Mouse (Mus musculus) MEL (cell line): ENCODE data around the gene Tk2. TPM values are rescaled to one million over a fixed set of nuclear protein-coding genes. Genes with fewer than 3 reads are reported as not detected.
A peak's percentile ranks its signal among the peaks of the same experiment; 100 is the strongest.

ENCODE experiments used
- DNase-seq: peaks from one replicate; pipeline ENCODE4 v3.0.0; 2011; ENCODE audit warnings: low read depth, low spot score
- H3K27ac ChIP-seq: 2 replicates; pipeline ENCODE4 v1.5.1; 2012; ENCODE audit warnings: low read depth, mild to moderate bottlenecking, control low read depth, low read length, moderate library complexity; ENCODE audit not compliant: control insufficient read depth
- H3K27me3 ChIP-seq, 2 experiments: fragments of 150-350 bp in 1 of 2; sonication (generic) in 1 of 2; 2 replicates each; pipeline ENCODE4 v1.6.1; 2012; ENCODE audit warnings: low read length in 2 of 2, mild to moderate bottlenecking in 2 of 2, improper control_type of control experiment in 1 of 2, moderate library complexity in 1 of 2; ENCODE audit not compliant: insufficient read depth in 2 of 2, control insufficient read depth in 1 of 2
- H3K36me3 ChIP-seq, 2 experiments: 2 replicates each; pipeline ENCODE4 v1.6.1; 2012 to 2014; ENCODE audit warnings: low read length in 2 of 2, improper control_type of control experiment in 1 of 2, inconsistent platforms in 1 of 2, mild to moderate bottlenecking in 1 of 2; ENCODE audit not compliant: insufficient read depth in 2 of 2, control insufficient read depth in 1 of 2
- H3K4me1 ChIP-seq, 2 experiments: fragments of 150-350 bp in 1 of 2; sonication (generic) in 1 of 2; 2 replicates each; pipeline ENCODE4 v1.6.1; 2012; ENCODE audit warnings: low read length in 2 of 2, improper control_type of control experiment in 1 of 2, mild to moderate bottlenecking in 1 of 2; ENCODE audit not compliant: insufficient read depth in 2 of 2, control insufficient read depth in 1 of 2
- H3K4me3 ChIP-seq, 2 experiments: fragments of 150-350 bp in 1 of 2; sonication (generic) in 1 of 2; 2 replicates each; pipeline ENCODE4 v1.5.1; 2012; ENCODE audit warnings: low read depth in 2 of 2, low read length in 2 of 2, mild to moderate bottlenecking in 2 of 2, moderate library complexity in 2 of 2, control low read depth in 1 of 2, improper control_type of control experiment in 1 of 2; ENCODE audit not compliant: control insufficient read depth in 1 of 2, insufficient read depth in 1 of 2
- H3K79me2 ChIP-seq: 2 replicates; pipeline ENCODE4 v1.6.1; 2012; ENCODE audit warnings: mild to moderate bottlenecking, low read length, moderate library complexity; ENCODE audit not compliant: control insufficient read depth, poor library complexity, insufficient read depth
- H3K9ac ChIP-seq: 2 replicates; pipeline ENCODE4 v1.6.1; 2012; ENCODE audit warnings: low read depth, mild to moderate bottlenecking, control low read depth, low read length, moderate library complexity; ENCODE audit not compliant: control insufficient read depth, poor library complexity, severe bottlenecking
- H3K9me3 ChIP-seq: fragments of 150-350 bp; sonication (generic); replicated peaks from 2 replicates; pipeline ENCODE4 v1.6.1; 2012; ENCODE audit warnings: mild to moderate bottlenecking, low read length, improper control_type of control experiment, moderate library complexity; ENCODE audit not compliant: insufficient read depth
- BHLHE40 ChIP-seq: IDR thresholded peaks from 2 replicates; pipeline ENCODE4 v1.6.1; 2012; ENCODE audit warnings: low read depth, mild to moderate bottlenecking, inconsistent platforms, low read length, improper control_type of control experiment, borderline replicate concordance
- CTCF ChIP-seq, 3 experiments: IDR thresholded peaks in 2 of 3; conservative IDR thresholded peaks in 1 of 3; 2 replicates each; pipeline ENCODE4 v1.5.1; 2011 to 2012; ENCODE audit warnings: low read length in 3 of 3, low read depth in 2 of 3, mild to moderate bottlenecking in 2 of 3, improper control_type of control experiment in 1 of 3, inconsistent platforms in 1 of 3, mixed read lengths in 1 of 3, moderate library complexity in 1 of 3; ENCODE audit not compliant: control insufficient read depth in 1 of 3, insufficient read depth in 1 of 3, poor library complexity in 1 of 3, severe bottlenecking in 1 of 3
- ELF1 ChIP-seq: IDR thresholded peaks from 2 replicates; pipeline ENCODE4 v1.6.1; 2014; ENCODE audit warnings: low read depth, mild to moderate bottlenecking, inconsistent platforms, low read length, improper control_type of control experiment, moderate library complexity
- EP300 ChIP-seq, 2 experiments: IDR thresholded peaks; 2 replicates each; pipeline ENCODE4 v1.6.1; 2011; ENCODE audit warnings: improper control_type of control experiment in 2 of 2, low read length in 2 of 2, low read depth in 1 of 2, mild to moderate bottlenecking in 1 of 2
- ETS1 ChIP-seq: IDR thresholded peaks from 2 replicates; pipeline ENCODE4 v1.6.1; 2012; ENCODE audit warnings: low read depth, mild to moderate bottlenecking, inconsistent platforms, low read length, improper control_type of control experiment, moderate library complexity
- GATA1 ChIP-seq: IDR thresholded peaks from 2 replicates; pipeline ENCODE4 v1.6.1; 2011; ENCODE audit warnings: low read depth, low read length, improper control_type of control experiment
- HCFC1 ChIP-seq: IDR thresholded peaks from 2 replicates; pipeline ENCODE4 v1.6.1; 2012; ENCODE audit warnings: low read depth, mild to moderate bottlenecking, inconsistent platforms, low read length, improper control_type of control experiment, moderate library complexity
- MAX ChIP-seq: IDR thresholded peaks from 2 replicates; pipeline ENCODE4 v1.6.1; 2011; ENCODE audit warnings: low read length, improper control_type of control experiment
- MXI1 ChIP-seq: IDR thresholded peaks from 2 replicates; pipeline ENCODE4 v1.6.1; 2011; ENCODE audit warnings: mild to moderate bottlenecking, low read depth, low read length, improper control_type of control experiment
- MYB ChIP-seq: IDR thresholded peaks from 2 replicates; pipeline ENCODE4 v1.6.1; 2011; ENCODE audit warnings: mild to moderate bottlenecking, low read depth, low read length, improper control_type of control experiment
- MYC ChIP-seq: IDR thresholded peaks from 2 replicates; pipeline ENCODE4 v1.6.1; 2011; ENCODE audit warnings: low read depth, mild to moderate bottlenecking, low read length, improper control_type of control experiment, moderate library complexity
- NRF1 ChIP-seq: IDR thresholded peaks from 2 replicates; pipeline ENCODE4 v1.6.1; 2014; ENCODE audit warnings: low read depth, mild to moderate bottlenecking, inconsistent platforms, low read length, improper control_type of control experiment, moderate library complexity; ENCODE audit not compliant: poor library complexity, insufficient read depth, severe bottlenecking
- POLR2A ChIP-seq, 2 experiments: IDR thresholded peaks; 2 replicates each; pipeline ENCODE4 v1.6.1; 2011 to 2012; ENCODE audit warnings: low read length in 2 of 2, mild to moderate bottlenecking in 2 of 2, control low read depth in 1 of 2, improper control_type of control experiment in 1 of 2, low read depth in 1 of 2, moderate library complexity in 1 of 2; ENCODE audit not compliant: control insufficient read depth in 1 of 2, insufficient read depth in 1 of 2, poor library complexity in 1 of 2
- POLR2AphosphoS5 ChIP-seq: IDR thresholded peaks from 2 replicates; pipeline ENCODE4 v1.6.1; 2012; ENCODE audit warnings: low read depth, borderline replicate concordance, mild to moderate bottlenecking, inconsistent platforms, low read length, moderate library complexity, mixed read lengths
- RCOR1 ChIP-seq: IDR thresholded peaks from 2 replicates; pipeline ENCODE4 v1.6.1; 2012; ENCODE audit warnings: low read depth, mild to moderate bottlenecking, inconsistent platforms, low read length, improper control_type of control experiment
- SIN3A ChIP-seq: IDR thresholded peaks from 2 replicates; pipeline ENCODE4 v1.6.1; 2012; ENCODE audit warnings: low read length, improper control_type of control experiment, inconsistent platforms
- SMC3 ChIP-seq: IDR thresholded peaks from 2 replicates; pipeline ENCODE4 v1.6.1; 2011; ENCODE audit warnings: low read depth, low read length, improper control_type of control experiment
- TAL1 ChIP-seq: IDR thresholded peaks from 2 replicates; pipeline ENCODE4 v1.6.1; 2012; ENCODE audit warnings: mild to moderate bottlenecking, inconsistent platforms, low read length, moderate library complexity, mixed read lengths
- TBP ChIP-seq: IDR thresholded peaks from 2 replicates; pipeline ENCODE4 v1.8.0; 2011; ENCODE audit warnings: low read depth, low read length, improper control_type of control experiment
- TCF12 ChIP-seq: IDR thresholded peaks from 2 replicates; pipeline ENCODE4 v1.6.1; 2014; ENCODE audit warnings: low read depth, mild to moderate bottlenecking, inconsistent platforms, low read length, improper control_type of control experiment, moderate library complexity
- USF1 ChIP-seq: IDR thresholded peaks from 2 replicates; pipeline ENCODE4 v1.6.1; 2014; ENCODE audit warnings: low read depth, mild to moderate bottlenecking, inconsistent platforms, low read length, improper control_type of control experiment, moderate library complexity
- ZMIZ1 ChIP-seq: IDR thresholded peaks from 2 replicates; pipeline ENCODE4 v1.6.1; 2012; ENCODE audit warnings: low read depth, mild to moderate bottlenecking, inconsistent platforms, low read length, improper control_type of control experiment, moderate library complexity
- polyA plus RNA-seq, 2 experiments: library from polyadenylated mRNA; stranded (reverse) in 1 of 2; unstranded in 1 of 2; fragments of >175 nt in 1 of 2; fragments of >200 nt in 1 of 2; gene quantifications; 2 replicates each; pipeline versions ENCODE4 v1.2.1 to v1.2.4; 2012; ENCODE audit warnings: low replicate concordance in 2 of 2, low read depth in 1 of 2; ENCODE audit not compliant: insufficient read length in 2 of 2, insufficient read depth in 1 of 2, missing spikeins in 1 of 2
- total RNA-seq: library from RNA; depleted of rRNA; stranded (reverse); fragments of 300-350 nt; gene quantifications from 2 replicates; pipeline ENCODE4 v1.2.3, GENCODE M21; 2012

Tk2 gene
- total and polyA plus RNA-seq, 3 experiments = 18.6 to 26.8 TPM; not detected in 1

GRCm38 (mm10) chr8:104230377-104230776, 18.0 kb downstream of the Tk2 start:
- peaks cover 10 to 15% of the 10 kb centered on the region in 2 experiments for H3K4me1 ChIP-seq
- H3K4me3 ChIP-seq = no peak overlapping the region
- H3K9ac ChIP-seq = no peak overlapping the region
- TF ChIP-seq MAX (peak; percentile 3; the same call in 1 of the 2 replicates), USF1 (no peak), TAL1 (peak; percentile 86), EP300 (IDR thresholded peaks at IDR 0.05; ENCODE audit: low read depth in 1 of 2, low read length in 2 of 2) (peak; percentile 89 to 93), SIN3A (peak; percentile 69), MYC (0 out of 2 replicates have a peak, but pooled peaks have one; percentile 45), CTCF (IDR thresholded peaks at IDR 0.05 in 2 of 3, conservative IDR thresholded peaks at IDR 0.05 in 1 of 3; ENCODE audit: control insufficient read depth in 1 of 3, insufficient read depth in 1 of 3, low read depth in 2 of 3, low read length in 3 of 3, poor library complexity in 1 of 3, severe bottlenecking in 1 of 3) (no peak), TCF12 (peak; percentile 93), RCOR1 (peak; percentile 96), BHLHE40 (peak; percentile 53; the same call in 1 of the 2 replicates), TBP (peak; percentile 42; the same call in 1 of the 2 replicates), GATA1 (peak; percentile 90), ELF1 (peak; percentile 62), ETS1 (peak; percentile 79), POLR2A (IDR thresholded peaks at IDR 0.05; ENCODE audit: control insufficient read depth in 1 of 2, insufficient read depth in 1 of 2, low read depth in 1 of 2, low read length in 2 of 2, poor library complexity in 1 of 2) (no peak), ZMIZ1 (no peak)
- H3K9me3 ChIP-seq = no peaks in the 10 kb centered on the region
- peak; percentile 84 for DNase-seq
- H3K27ac ChIP-seq = peak overlapping the region; percentile 75
- H3K36me3 ChIP-seq = peaks cover 9 to 10% of the 10 kb centered on the region in 2 experiments
- H3K79me2 ChIP-seq = no peaks in the 10 kb centered on the region
- no peaks in the 10 kb centered on the region for H3K27me3 ChIP-seq

DNA sequence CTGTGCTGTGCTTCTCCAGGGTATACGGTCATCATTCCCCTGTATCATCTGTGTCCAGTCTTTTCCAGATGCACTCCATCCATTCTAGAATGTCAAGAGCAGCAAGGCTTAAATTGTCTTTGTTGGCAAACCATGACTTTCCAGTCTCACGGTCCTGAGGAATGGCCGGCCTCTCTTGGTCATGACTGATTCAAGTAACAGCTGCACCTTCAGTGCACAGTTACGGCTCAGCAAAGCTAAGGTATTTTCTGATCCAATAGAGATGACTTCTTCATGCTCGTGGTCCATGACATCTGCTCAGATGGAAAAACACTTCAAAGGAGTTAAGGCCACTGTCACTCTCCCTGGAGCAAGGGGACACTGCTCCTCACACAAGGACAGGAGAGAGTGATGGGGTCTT, 21.3 kb downstream of the Tk2 start:
- H3K9me3 ChIP-seq = no peaks in the 10 kb centered on the region
- H3K36me3 ChIP-seq = peaks cover 7 to 10% of the 10 kb centered on the region in 2 experiments
- H3K9ac ChIP-seq = no peak overlapping the region
- no peak overlapping the region for H3K27ac ChIP-seq
- H3K79me2 ChIP-seq = no peaks in the 10 kb centered on the region
- TF ChIP-seq MAX (no peak), CTCF (IDR thresholded peaks at IDR 0.05 in 2 of 3, conservative IDR thresholded peaks at IDR 0.05 in 1 of 3; ENCODE audit: control insufficient read depth in 1 of 3, insufficient read depth in 1 of 3, low read depth in 2 of 3, low read length in 3 of 3, poor library complexity in 1 of 3, severe bottlenecking in 1 of 3) (no peak), NRF1 (no peak), POLR2AphosphoS5 (no peak), TCF12 (no peak), EP300 (IDR thresholded peaks at IDR 0.05; ENCODE audit: low read depth in 1 of 2, low read length in 2 of 2) (no peak), SMC3 (no peak), GATA1 (no peak), MXI1 (no peak), HCFC1 (no peak), MYB (no peak), ZMIZ1 (no peak), BHLHE40 (no peak)
- TF ChIP-seq, all 39 proteins: peak for 0
- Histone ChIP-seq H3K4me3 (no peak overlapping the region), H3K4me1 (peaks cover 10 to 15% of the 10 kb centered on the region in 2 experiments), H3K27me3 (no peaks in the 10 kb centered on the region)
- DNase-seq = no peak
